Mouse (Mus musculus): ENCODE data around the gene Olfr1057. TPM values are rescaled to one million over a fixed set of nuclear protein-coding genes. Genes with fewer than 3 reads are reported as not detected.
"Not testable (repeated sequence)": the region's sequence is repeated elsewhere in the genome, so short reads cannot be mapped to it uniquely, and the experiment has no call there.

Olfr1057 gene
- polyA plus RNA-seq (2014; fragmentation: Nextera tagmentation; extraction: Ambion mirVana), result not detected in 2 replicates

- no peaks in the 10 kb centered on the region for H3K36me3 ChIP-seq (ENCODE audit: control insufficient read depth, insufficient read depth, low read length)
- H3K4me3 ChIP-seq (ENCODE audit: low read depth, low read length), result no peak within 1 kb of the TSS
- no peaks in the 10 kb centered on the region for H3K27me3 ChIP-seq (ENCODE audit: control insufficient read depth, insufficient read depth, low read length)
- no peak for ATAC-seq (ENCODE audit: low FRiP score)
- H3K4me1 ChIP-seq (ENCODE audit: control insufficient read depth, insufficient read depth, low read length), result no peaks in the 10 kb centered on the region
- H3K27ac ChIP-seq (ENCODE audit: low read depth, low read length), result no peak within 1 kb of the TSS
- no peaks in the 10 kb centered on the region for H3K9me3 ChIP-seq (ENCODE audit: control insufficient read depth, low read length)
- H3K4me2 ChIP-seq, result no peak within 1 kb of the TSS
- no peak within 1 kb of the TSS for H3K9ac ChIP-seq (ENCODE audit: low read length)
- no peak for DNase-seq (ENCODE audit: low spot score, missing footprints)
Observed at GRCm38 (mm10) chr2:86378293-86378692, at the start of gene Olfr1057. Gene Olfr1057, minus strand, starts transcription at chr2:86378393.

DNA sequence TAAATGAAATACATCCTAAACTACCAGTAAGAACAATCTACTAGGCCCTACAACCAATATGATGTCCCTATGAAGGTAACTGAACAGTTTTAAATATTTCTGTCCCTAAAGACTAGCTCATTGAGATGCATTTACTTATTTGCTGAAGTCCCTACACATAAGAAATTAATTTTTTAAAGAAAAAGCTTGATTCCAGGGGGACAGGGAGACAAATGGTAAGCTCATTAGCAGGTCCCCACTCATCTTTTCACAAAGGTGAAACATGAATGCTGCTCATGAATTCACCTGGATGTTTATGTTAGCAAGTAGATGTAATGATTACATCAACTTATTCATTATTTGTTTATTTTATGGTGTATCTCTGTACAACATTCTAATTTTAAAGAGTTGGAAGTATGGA lies 48.5 kb upstream of the Olfr1057 start, which contains the start of gene Olfr1062:
Olfr1062 (minus strand) TSS at position 101 of the 400 bp plus-strand sequence.
- H3K4me1 ChIP-seq (ENCODE audit: control insufficient read depth, insufficient read depth, low read length); H3K9ac ChIP-seq (ENCODE audit: low read length); H3K9me3 ChIP-seq (ENCODE audit: control insufficient read depth, low read length); DNase-seq (ENCODE audit: low spot score, missing footprints); H3K4me3 ChIP-seq (ENCODE audit: low read depth, low read length); H3K27me3 ChIP-seq (ENCODE audit: control insufficient read depth, insufficient read depth, low read length); ATAC-seq (ENCODE audit: low FRiP score); H3K27ac ChIP-seq (ENCODE audit: low read depth, low read length); H3K4me2 ChIP-seq; H3K36me3 ChIP-seq (ENCODE audit: control insufficient read depth, insufficient read depth, low read length): not testable (repeated sequence)

- ATAC-seq (ENCODE audit: low FRiP score) (no peak), DNase-seq (ENCODE audit: low spot score, missing footprints) (no peak)
- H3K27ac ChIP-seq (ENCODE audit: low read depth, low read length), result no peak within 1 kb of the TSS
- H3K4me2 ChIP-seq, result no peak within 1 kb of the TSS
- no peaks in the 10 kb centered on the region for H3K4me1 ChIP-seq (ENCODE audit: control insufficient read depth, insufficient read depth, low read length)
- H3K36me3 ChIP-seq (ENCODE audit: control insufficient read depth, insufficient read depth, low read length), result no peaks in the 10 kb centered on the region
- no peak within 1 kb of the TSS for H3K9ac ChIP-seq (ENCODE audit: low read length)
- no peak within 1 kb of the TSS for H3K4me3 ChIP-seq (ENCODE audit: low read depth, low read length)
- no peaks in the 10 kb centered on the region for H3K9me3 ChIP-seq (ENCODE audit: control insufficient read depth, low read length)
- no peaks in the 10 kb centered on the region for H3K27me3 ChIP-seq (ENCODE audit: control insufficient read depth, insufficient read depth, low read length)
- 88% methylated on average over 1 of the region's 1 CpGs for WGBS
Observed at GRCm38 (mm10) chr2:86413950-86414349, 35.8 kb upstream of the Olfr1057 start, which contains the start of gene Olfr1061. Gene Olfr1061, minus strand, starts transcription at chr2:86414050.

DNA sequence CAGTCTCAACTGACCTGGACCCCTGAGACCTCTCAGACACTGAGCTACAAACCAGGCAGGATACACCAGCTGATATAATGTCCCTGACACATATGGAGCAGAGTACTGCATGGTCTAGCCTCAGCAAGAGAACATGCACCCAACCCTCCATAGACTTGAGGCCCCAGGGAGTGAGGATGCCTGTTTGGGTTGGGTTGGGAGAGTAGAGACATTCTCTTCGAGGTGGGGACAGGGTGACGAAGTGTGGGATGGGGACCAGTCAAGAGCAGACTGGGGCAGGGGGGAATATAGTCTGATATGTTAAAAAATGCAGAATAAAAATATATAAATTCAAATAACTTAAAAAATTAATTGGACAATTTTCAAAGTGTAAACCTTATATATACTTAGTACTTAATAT lies 16.9 kb upstream of the Olfr1057 start:
- H3K4me2 ChIP-seq, result no peak overlapping the region
- H3K27me3 ChIP-seq (ENCODE audit: control insufficient read depth, insufficient read depth, low read length), result no peaks in the 10 kb centered on the region
- no peaks in the 10 kb centered on the region for H3K9me3 ChIP-seq (ENCODE audit: control insufficient read depth, low read length)
- H3K36me3 ChIP-seq (ENCODE audit: control insufficient read depth, insufficient read depth, low read length), result no peaks in the 10 kb centered on the region
- no peak overlapping the region for H3K4me3 ChIP-seq (ENCODE audit: low read depth, low read length)
- 84% methylated on average over 2 of the region's 2 CpGs for WGBS
- DNase-seq (ENCODE audit: low spot score, missing footprints) (no peak), ATAC-seq (ENCODE audit: low FRiP score) (no peak)
- no peaks in the 10 kb centered on the region for H3K4me1 ChIP-seq (ENCODE audit: control insufficient read depth, insufficient read depth, low read length)
- H3K9ac ChIP-seq (ENCODE audit: low read length), result no peak overlapping the region
- H3K27ac ChIP-seq (ENCODE audit: low read depth, low read length), result no peak overlapping the region

DNA sequence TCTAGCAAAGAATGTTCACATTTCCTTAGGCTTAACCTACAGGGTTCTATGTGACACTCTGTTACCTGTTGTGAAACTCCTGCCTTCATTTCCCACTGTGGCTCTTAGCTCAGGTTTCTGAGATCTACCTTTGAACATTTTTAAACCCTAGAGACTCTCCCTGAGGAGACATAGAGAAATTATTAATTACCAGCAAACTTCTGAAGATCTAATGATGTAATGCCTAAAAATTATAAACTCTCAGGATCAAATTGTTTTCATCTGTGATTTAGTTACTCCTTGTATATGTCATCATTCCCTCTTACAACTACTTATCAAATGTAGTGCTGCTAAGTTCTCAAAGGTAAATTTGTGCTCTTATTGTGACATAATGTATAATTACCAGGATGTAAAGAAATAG lies 10.3 kb upstream of the Olfr1057 start, which contains the start of gene Olfr1058:
Olfr1058 (minus strand) TSS at position 101 of the 400 bp plus-strand sequence.
- not testable (repeated sequence) for ATAC-seq (ENCODE audit: low FRiP score); H3K9me3 ChIP-seq (ENCODE audit: control insufficient read depth, low read length); H3K4me1 ChIP-seq (ENCODE audit: control insufficient read depth, insufficient read depth, low read length); DNase-seq (ENCODE audit: low spot score, missing footprints); H3K36me3 ChIP-seq (ENCODE audit: control insufficient read depth, insufficient read depth, low read length); H3K27ac ChIP-seq (ENCODE audit: low read depth, low read length); H3K9ac ChIP-seq (ENCODE audit: low read length); H3K4me2 ChIP-seq; H3K4me3 ChIP-seq (ENCODE audit: low read depth, low read length); H3K27me3 ChIP-seq (ENCODE audit: control insufficient read depth, insufficient read depth, low read length)

DNA sequence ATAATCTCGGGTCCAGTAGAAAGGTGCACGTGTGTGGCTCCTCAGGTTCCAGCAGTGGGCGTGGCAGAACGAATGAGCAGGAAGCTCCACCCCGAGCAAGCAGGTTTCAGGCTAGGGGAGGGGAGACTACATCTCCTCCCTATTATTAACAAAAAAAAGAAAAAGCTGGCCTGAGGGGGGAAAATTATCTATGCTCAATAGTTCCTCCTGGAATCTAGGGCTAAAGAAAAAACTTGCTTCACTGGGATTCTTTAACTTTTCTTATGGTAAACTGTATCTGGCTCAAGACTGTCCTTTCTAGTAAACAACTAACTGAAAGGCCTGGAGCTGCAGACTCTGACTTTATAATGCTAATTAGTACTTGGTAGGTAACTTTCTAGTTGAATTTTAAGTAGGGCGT lies 11.9 kb downstream of the Olfr1057 start:
- not testable (repeated sequence) for H3K4me3 ChIP-seq (ENCODE audit: low read depth, low read length); H3K27ac ChIP-seq (ENCODE audit: low read depth, low read length); H3K36me3 ChIP-seq (ENCODE audit: control insufficient read depth, insufficient read depth, low read length); ATAC-seq (ENCODE audit: low FRiP score); H3K4me1 ChIP-seq (ENCODE audit: control insufficient read depth, insufficient read depth, low read length); H3K9ac ChIP-seq (ENCODE audit: low read length); H3K27me3 ChIP-seq (ENCODE audit: control insufficient read depth, insufficient read depth, low read length); H3K4me2 ChIP-seq; H3K9me3 ChIP-seq (ENCODE audit: control insufficient read depth, low read length); DNase-seq (ENCODE audit: low spot score, missing footprints)
- WGBS, result no CpG with 5 or more reads among the region's 6 CpGs

- no peaks in the 10 kb centered on the region for H3K36me3 ChIP-seq (ENCODE audit: control insufficient read depth, insufficient read depth, low read length)
- DNase-seq (ENCODE audit: low spot score, missing footprints) (no peak), ATAC-seq (ENCODE audit: low FRiP score) (no peak)
- H3K4me3 ChIP-seq (ENCODE audit: low read depth, low read length), result no peak within 1 kb of the TSS
- no peak within 1 kb of the TSS for H3K4me2 ChIP-seq
- no peak within 1 kb of the TSS for H3K9ac ChIP-seq (ENCODE audit: low read length)
- no peaks in the 10 kb centered on the region for H3K4me1 ChIP-seq (ENCODE audit: control insufficient read depth, insufficient read depth, low read length)
- H3K9me3 ChIP-seq (ENCODE audit: control insufficient read depth, low read length), result no peaks in the 10 kb centered on the region
- H3K27ac ChIP-seq (ENCODE audit: low read depth, low read length), result no peak within 1 kb of the TSS
- no peaks in the 10 kb centered on the region for H3K27me3 ChIP-seq (ENCODE audit: control insufficient read depth, insufficient read depth, low read length)
Observed at GRCm38 (mm10) chr2:86362369-86362768, 15.8 kb downstream of the Olfr1057 start, which contains the start of gene Olfr1056. Gene Olfr1056, minus strand, starts transcription at chr2:86362469.

- not testable (repeated sequence) for H3K27ac ChIP-seq (ENCODE audit: low read depth, low read length); H3K36me3 ChIP-seq (ENCODE audit: control insufficient read depth, insufficient read depth, low read length); H3K4me3 ChIP-seq (ENCODE audit: low read depth, low read length); H3K27me3 ChIP-seq (ENCODE audit: control insufficient read depth, insufficient read depth, low read length); H3K9me3 ChIP-seq (ENCODE audit: control insufficient read depth, low read length); H3K4me2 ChIP-seq; DNase-seq (ENCODE audit: low spot score, missing footprints); H3K9ac ChIP-seq (ENCODE audit: low read length); H3K4me1 ChIP-seq (ENCODE audit: control insufficient read depth, insufficient read depth, low read length); ATAC-seq (ENCODE audit: low FRiP score)
- WGBS, result 93% methylated on average over 1 of the region's 1 CpGs
Observed at GRCm38 (mm10) chr2:86351751-86352150, 26.4 kb downstream of the Olfr1057 start.

- DNase-seq (ENCODE audit: low spot score, missing footprints) (no peak), ATAC-seq (ENCODE audit: low FRiP score) (no peak)
- Histone ChIP-seq H3K4me3 (ENCODE audit: low read depth, low read length) (no peak within 1 kb of the TSS), H3K4me1 (ENCODE audit: control insufficient read depth, insufficient read depth, low read length) (no peaks in the 10 kb centered on the region), H3K27me3 (ENCODE audit: control insufficient read depth, insufficient read depth, low read length) (no peaks in the 10 kb centered on the region), H3K27ac (ENCODE audit: low read depth, low read length) (no peak within 1 kb of the TSS), H3K4me2 (no peak within 1 kb of the TSS), H3K9me3 (ENCODE audit: control insufficient read depth, low read length) (no peaks in the 10 kb centered on the region), H3K9ac (ENCODE audit: low read length) (no peak within 1 kb of the TSS), H3K36me3 (ENCODE audit: control insufficient read depth, insufficient read depth, low read length) (no peaks in the 10 kb centered on the region)
- WGBS, result 91% methylated on average over 5 of the region's 5 CpGs
Observed at GRCm38 (mm10) chr2:86350184-86350583, 28.0 kb downstream of the Olfr1057 start, which contains the start of gene Olfr1055. Gene Olfr1055, minus strand, starts transcription at chr2:86350284.
